Mouse (Mus musculus) midbrain, embryonic 10.5 days (tissue): ENCODE results near the gene Bcl2l15. TPM values are rescaled to one million over a fixed set of nuclear protein-coding genes. Genes with fewer than 3 reads are reported as not detected.
"Not testable (repeated sequence)": the region's sequence is repeated elsewhere in the genome, so short reads cannot be mapped to it uniquely, and the experiment has no call there.

ENCODE experiments used
- DNase-seq: peaks from one replicate; pipeline ENCODE4 v3.0.0-alpha.2; 2017; ENCODE audit warnings: low spot score
- H3K27ac ChIP-seq: fragments of 300-500 bp; sonication (generic); replicated peaks from 2 replicates; pipeline ENCODE4 v1.5.1; 2016; ENCODE audit warnings: mild to moderate bottlenecking
- H3K27me3 ChIP-seq: fragments of 300-500 bp; sonication (generic); 2 replicates; pipeline ENCODE4 v1.6.1; 2016; ENCODE audit warnings: low read depth, mild to moderate bottlenecking; ENCODE audit not compliant: poor library complexity, severe bottlenecking
- H3K36me3 ChIP-seq: fragments of 300-500 bp; sonication (generic); 2 replicates; pipeline ENCODE4 v1.6.1; 2016; ENCODE audit warnings: mild to moderate bottlenecking, moderate library complexity
- H3K4me1 ChIP-seq: fragments of 300-500 bp; sonication (generic); 2 replicates; pipeline ENCODE4 v1.6.1; 2016
- H3K4me3 ChIP-seq: fragments of 300-500 bp; sonication (generic); 2 replicates; pipeline ENCODE4 v1.5.1; 2016; ENCODE audit warnings: mild to moderate bottlenecking, moderate library complexity
- H3K9me3 ChIP-seq: fragments of 300-500 bp; sonication (generic); replicated peaks from 2 replicates; pipeline ENCODE4 v1.6.1; 2016; ENCODE audit warnings: mild to moderate bottlenecking
- WGBS: fragments of 180-500 bp; shearing (Covaris S2); methylation state at CpG from one replicate; pipeline ENCODE4 v1.1.7; 2016; 5-methylcytosine and 5-hydroxymethylcytosine counted together
- polyA plus RNA-seq: library from polyadenylated mRNA; unstranded; fragments of >200 nt; fragmentation: Nextera tagmentation; extraction: Ambion mirVana; gene quantifications from 2 replicates; pipeline ENCODE4 v1.2.1, GENCODE M21; 2016

Gene Bcl2l15
- polyA plus RNA-seq, 1 experiment from 2014 or later: not detected

GRCm38 (mm10) chr3:103801631-103802531 lies 30.5 kb upstream of the Bcl2l15 start:
- H3K27ac ChIP-seq: no peak overlapping the region
- no peaks in the 10 kb centered on the region for H3K27me3 ChIP-seq
- WGBS: 78% methylated on average over 10 of the region's 10 CpGs
- H3K4me3 ChIP-seq: no peak overlapping the region
- no peaks in the 10 kb centered on the region for H3K9me3 ChIP-seq
- H3K36me3 ChIP-seq: peaks cover 57% of the 10 kb centered on the region
- no peaks in the 10 kb centered on the region for H3K4me1 ChIP-seq
- DNase-seq: no peak

DNA sequence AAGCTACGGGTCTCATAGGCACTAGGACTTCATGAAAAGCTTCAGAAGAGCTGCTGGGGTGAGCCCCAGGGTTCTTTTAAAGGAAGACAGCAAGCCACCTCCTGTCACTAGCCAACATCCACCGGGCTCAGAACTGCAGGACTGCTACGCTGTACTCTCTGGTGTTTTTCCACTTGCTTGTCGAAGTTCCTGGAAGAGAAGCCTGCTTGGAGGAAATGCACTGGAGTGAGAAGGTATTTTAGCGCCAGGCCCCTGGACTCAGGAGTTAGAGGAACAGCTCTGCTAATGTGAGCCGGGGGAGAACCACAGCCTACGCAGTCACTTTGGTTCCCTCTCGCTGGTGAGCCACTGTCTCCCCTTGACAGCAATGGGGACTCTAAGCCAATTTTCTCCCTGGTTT lies 29.5 kb upstream of the Bcl2l15 start:
- H3K36me3 ChIP-seq: peaks cover 64% of the 10 kb centered on the region
- H3K27me3 ChIP-seq: no peaks in the 10 kb centered on the region
- peaks cover 2% of the 10 kb centered on the region for H3K4me1 ChIP-seq
- DNase-seq: no peak
- 84% methylated on average over 8 of the region's 8 CpGs for whole genome bisulfite sequencing
- no peak overlapping the region for H3K4me3 ChIP-seq
- no peaks in the 10 kb centered on the region for H3K9me3 ChIP-seq
- H3K27ac ChIP-seq: no peak overlapping the region

DNA sequence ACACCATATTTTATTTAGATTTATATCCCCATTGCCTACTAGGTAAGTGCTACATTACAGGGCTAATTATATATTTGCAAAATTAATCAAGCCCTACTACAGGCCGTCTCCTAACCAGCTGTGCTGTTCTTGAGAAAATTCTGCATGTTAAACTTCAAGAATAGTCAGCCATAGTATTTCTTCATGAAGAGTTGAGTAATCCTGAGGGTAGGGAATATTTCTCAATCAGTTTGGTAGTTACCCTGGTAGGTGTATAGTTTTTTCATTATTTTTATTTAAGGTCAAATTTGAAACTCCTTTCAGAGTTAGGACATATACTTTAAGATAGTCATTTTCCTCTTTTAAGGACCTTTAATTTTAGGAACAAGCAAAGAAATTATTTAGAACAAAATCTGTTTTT lies 26.7 kb upstream of the Bcl2l15 start:
- Histone ChIP-seq H3K4me1 (peaks cover 19% of the 10 kb centered on the region), H3K27me3 (no peaks in the 10 kb centered on the region), H3K4me3 (no peak overlapping the region), H3K36me3 (peaks cover 64% of the 10 kb centered on the region), H3K9me3 (no peaks in the 10 kb centered on the region), H3K27ac (no peak overlapping the region)
- DNase-seq: no peak
- WGBS: 92% methylated on average over 1 of the region's 1 CpGs

GRCm38 (mm10) chr3:103808891-103809798 lies 23.3 kb upstream of the Bcl2l15 start, which contains the start of the genes Dclre1b, Ap4b1 and Gm43064:
TSS of gene Dclre1b (minus strand) at chr3:103809444.
TSS of gene Ap4b1 (plus strand) at chr3:103809520.
TSS of gene Gm43064 (plus strand) at chr3:103809573.
- H3K27ac ChIP-seq: peak within 1 kb of the TSS; percentile 93
- peak; percentile 95 for DNase-seq
- peaks cover 44% of the 10 kb centered on the region for H3K36me3 ChIP-seq
- no peaks in the 10 kb centered on the region for H3K27me3 ChIP-seq
- H3K4me3 ChIP-seq: peak within 1 kb of the TSS; percentile 64
- no peaks in the 10 kb centered on the region for H3K9me3 ChIP-seq
- WGBS: under 1% methylated on average over 61 of the region's 70 CpGs
- H3K4me1 ChIP-seq: peaks cover 19% of the 10 kb centered on the region

DNA sequence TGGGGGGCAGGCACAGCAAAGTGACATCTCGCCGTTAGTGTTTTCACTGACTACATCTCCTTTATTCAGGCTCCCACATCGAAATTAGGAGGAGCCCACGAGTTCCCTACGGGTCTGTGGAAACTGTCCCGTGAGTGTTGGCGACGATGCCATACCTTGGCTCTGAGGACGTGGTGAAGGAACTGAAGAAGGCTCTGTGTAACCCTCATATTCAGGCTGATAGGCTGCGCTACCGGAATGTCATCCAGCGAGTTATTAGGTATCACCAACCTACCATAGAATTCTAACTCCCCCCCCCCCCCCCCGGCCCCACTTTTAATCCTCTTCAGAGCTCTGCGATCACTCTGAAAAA lies 22.6 kb upstream of the Bcl2l15 start:
- H3K27me3 ChIP-seq: no peaks in the 10 kb centered on the region
- DNase-seq: no peak
- H3K36me3 ChIP-seq: peaks cover 44% of the 10 kb centered on the region
- under 1% methylated on average over 14 of the region's 14 CpGs for WGBS
- H3K27ac ChIP-seq: peak overlapping the region; percentile 93
- H3K4me1 ChIP-seq: peaks cover 19% of the 10 kb centered on the region
- no peaks in the 10 kb centered on the region for H3K9me3 ChIP-seq
- peak overlapping the region; percentile 64 for H3K4me3 ChIP-seq

DNA sequence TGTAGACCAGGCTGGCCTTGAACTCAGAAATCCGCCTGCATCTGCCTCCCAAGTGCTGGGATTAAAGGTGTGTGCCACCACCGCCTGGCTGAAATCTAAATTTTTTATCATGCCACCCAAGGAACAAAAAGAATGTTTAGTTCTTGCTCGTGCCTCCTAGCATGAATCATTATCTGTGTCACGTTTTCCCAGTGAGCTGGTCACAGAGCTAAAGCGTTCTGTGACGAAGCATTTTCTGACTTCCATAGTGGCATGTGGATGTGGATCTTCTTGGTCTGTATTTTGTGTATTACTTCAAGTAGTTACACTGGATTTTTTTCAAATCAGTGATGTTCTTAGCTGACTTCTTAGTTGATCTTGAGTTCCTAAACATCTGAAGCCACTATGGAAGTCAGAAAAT lies 21.4 kb upstream of the Bcl2l15 start:
- Histone ChIP-seq H3K27ac (no peak overlapping the region), H3K4me1 (peaks cover 19% of the 10 kb centered on the region), H3K9me3 (no peaks in the 10 kb centered on the region), H3K27me3 (no peaks in the 10 kb centered on the region), H3K4me3 (no peak overlapping the region), H3K36me3 (peaks cover 42% of the 10 kb centered on the region)
- WGBS: 91% methylated on average over 6 of the region's 6 CpGs
- no peak for DNase-seq

DNA sequence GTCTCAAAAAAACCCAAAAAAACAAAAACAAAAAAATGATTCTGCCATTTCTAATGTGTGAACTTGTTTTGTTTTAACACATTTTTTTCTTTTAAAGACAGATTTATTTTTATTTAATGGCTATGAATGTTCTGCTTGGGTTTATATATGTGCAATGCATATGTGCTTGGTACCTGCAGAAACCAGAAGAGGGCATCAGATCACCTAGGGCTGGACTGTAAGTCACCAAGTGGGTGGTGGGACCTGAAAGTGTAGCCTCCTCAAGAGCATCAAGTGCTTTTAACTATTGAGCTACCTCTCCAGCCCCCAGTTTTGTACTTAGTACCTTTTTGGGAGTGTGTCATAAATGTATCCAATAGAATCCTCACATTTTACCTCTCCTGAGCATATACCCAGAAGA lies 4.9 kb upstream of the Bcl2l15 start:
- DNase-seq: no peak
- no peaks in the 10 kb centered on the region for H3K4me1 ChIP-seq
- peaks cover 10% of the 10 kb centered on the region for H3K36me3 ChIP-seq
- H3K4me3 ChIP-seq: no peak overlapping the region
- H3K27me3 ChIP-seq: no peaks in the 10 kb centered on the region
- H3K9me3 ChIP-seq: no peaks in the 10 kb centered on the region
- no peak overlapping the region for H3K27ac ChIP-seq

- 93% methylated on average over 3 of the region's 3 CpGs for WGBS
- H3K36me3 ChIP-seq: no peaks in the 10 kb centered on the region
- H3K9me3 ChIP-seq: no peaks in the 10 kb centered on the region
- H3K27ac ChIP-seq: no peak overlapping the region
- H3K4me3 ChIP-seq: no peak overlapping the region
- H3K27me3 ChIP-seq: no peaks in the 10 kb centered on the region
- no peak for DNase-seq
- H3K4me1 ChIP-seq: no peaks in the 10 kb centered on the region
These were observed 3.4 kb upstream of the Bcl2l15 start for GRCm38 (mm10) chr3:103829036-103829435.

DNA sequence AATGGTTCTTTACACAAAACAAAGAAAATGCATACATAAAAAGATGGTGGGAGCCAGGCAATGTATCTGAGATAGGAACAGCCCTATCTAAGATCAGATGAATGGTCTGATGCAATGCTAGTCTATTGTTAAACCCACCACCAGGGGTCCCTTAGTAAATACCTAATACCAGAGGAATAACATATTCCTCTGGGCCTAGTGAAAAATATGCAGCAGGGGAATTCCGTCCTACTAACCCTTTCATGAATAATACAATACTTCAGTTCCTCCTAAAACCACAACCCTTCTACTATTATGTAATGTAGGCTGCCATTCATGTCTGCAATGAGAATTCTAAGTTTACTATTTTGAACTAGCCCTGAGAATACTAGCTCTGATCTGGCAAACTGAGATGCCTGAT lies 1.7 kb upstream of the Bcl2l15 start:
- not testable (repeated sequence) for H3K4me1 ChIP-seq, H3K27me3 ChIP-seq, H3K27ac ChIP-seq, H3K4me3 ChIP-seq, H3K36me3 ChIP-seq, H3K9me3 ChIP-seq, DNase-seq
- 83% methylated on average over 1 of the region's 1 CpGs for WGBS

DNA sequence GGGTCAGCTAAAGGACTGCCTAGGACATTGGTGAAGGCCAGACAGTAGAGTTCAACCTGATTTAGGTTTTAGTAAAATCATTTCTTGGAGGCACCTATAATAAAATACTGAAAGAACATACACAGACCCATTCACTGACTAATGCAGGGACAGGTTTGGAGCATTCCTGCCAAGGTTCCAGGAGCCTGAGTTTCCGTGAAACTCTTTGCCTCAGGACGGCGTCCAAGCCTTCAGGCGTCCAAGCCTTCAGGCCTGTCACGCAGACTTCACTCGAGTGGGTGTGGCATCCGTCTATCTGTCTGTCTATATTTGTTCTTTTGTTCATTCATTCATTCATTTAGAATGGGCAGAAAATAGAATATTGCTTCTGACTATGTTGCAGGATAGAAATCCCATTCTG lies 1.3 kb upstream of the Bcl2l15 start:
- no peaks in the 10 kb centered on the region for H3K4me1 ChIP-seq
- no peaks in the 10 kb centered on the region for H3K9me3 ChIP-seq
- H3K27me3 ChIP-seq: no peaks in the 10 kb centered on the region
- no peak for DNase-seq
- no peak overlapping the region for H3K4me3 ChIP-seq
- WGBS: 83% methylated on average over 7 of the region's 7 CpGs
- no peak overlapping the region for H3K27ac ChIP-seq
- H3K36me3 ChIP-seq: no peaks in the 10 kb centered on the region

- Histone ChIP-seq H3K36me3 (no peaks in the 10 kb centered on the region), H3K4me3 (no peak overlapping the region), H3K27me3 (no peaks in the 10 kb centered on the region), H3K4me1 (no peaks in the 10 kb centered on the region), H3K27ac (no peak overlapping the region), H3K9me3 (no peaks in the 10 kb centered on the region)
- DNase-seq: no peak
- WGBS: 89% methylated on average over 2 of the region's 2 CpGs
These were observed 1.6 kb downstream of the Bcl2l15 start for GRCm38 (mm10) chr3:103834001-103834400.

DNA sequence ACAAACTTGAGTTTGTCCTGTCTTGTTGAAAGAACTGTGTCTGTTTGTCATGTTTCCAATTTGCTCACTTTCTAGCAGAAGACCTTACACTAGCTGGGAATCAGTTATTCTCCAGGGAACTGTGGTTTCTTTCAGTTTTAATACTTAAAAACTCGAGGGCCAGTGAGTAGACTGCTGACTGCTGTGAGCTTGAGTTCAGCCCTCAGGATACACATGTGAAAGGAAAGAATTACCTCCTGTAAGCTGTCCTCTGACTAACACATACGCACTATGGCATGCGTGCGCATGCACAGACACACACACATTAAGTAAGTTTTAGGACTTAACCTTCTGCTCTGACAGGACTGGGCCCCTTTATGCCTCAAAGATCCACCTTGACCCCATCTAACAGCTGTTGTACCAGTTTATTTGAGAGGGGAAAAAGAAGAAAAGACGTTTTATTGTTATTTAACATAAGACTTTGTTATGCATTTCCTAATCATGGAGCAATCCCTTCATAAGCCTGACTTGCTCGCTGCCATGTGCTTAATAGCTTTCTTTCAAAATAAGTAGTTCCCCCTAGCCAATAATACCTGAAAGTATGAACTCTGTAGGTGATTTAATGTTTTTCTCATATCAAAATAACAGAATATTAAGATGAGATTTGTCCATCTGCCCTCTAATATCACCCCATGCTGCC lies 3.0 kb downstream of the Bcl2l15 start:
- Histone ChIP-seq H3K4me3 (no peak overlapping the region), H3K4me1 (no peaks in the 10 kb centered on the region), H3K27ac (no peak overlapping the region), H3K9me3 (no peaks in the 10 kb centered on the region), H3K36me3 (no peaks in the 10 kb centered on the region), H3K27me3 (no peaks in the 10 kb centered on the region)
- DNase-seq: no peak
- 77% methylated on average over 6 of the region's 6 CpGs for WGBS
